Mouse (Mus musculus) heart, adult 2 months (tissue): ENCODE results near the gene Bcl6.

Source experiments
- CTCF ChIP-seq: fragments of 200-600 bp; IDR thresholded peaks from 2 replicates; pipeline ENCODE4 v1.8.1; 2022; ENCODE audit warnings: antibody characterized with exemption, mild to moderate bottlenecking, moderate library complexity
- EP300 ChIP-seq: fragments of 200-500 bp; IDR thresholded peaks from 2 replicates; pipeline ENCODE4 v1.6.1; 2011; ENCODE audit warnings: low read depth, low read length, control low read depth; ENCODE audit not compliant: insufficient read depth

- TF ChIP-seq CTCF: no peak
- TF ChIP-seq EP300: no peak
These were observed 67.0 kb downstream of the Bcl6 start for GRCm38 (mm10) chr16:23921697-23922096.
